Mouse (Mus musculus) forebrain, embryonic 11.5 days (tissue): ENCODE data around the gene Aebp2. TPM values are rescaled to one million over a fixed set of nuclear protein-coding genes. Genes with fewer than 3 reads are reported as not detected.

Source experiments
- ATAC-seq: fragments of 200-750 bp; cut with Nextera tagmentation; replicated peaks from 2 replicates; pipeline ENCODE4 v1.8.0; 2017; ENCODE audit warnings: moderate TSS enrichment; ENCODE audit not compliant: low FRiP score
- DNase-seq: peaks from one replicate; pipeline ENCODE4 v3.0.0-alpha.2; 2017; ENCODE audit warnings: low spot score
- H3K27ac ChIP-seq: fragments of 300-500 bp; sonication (generic); 2 replicates; pipeline ENCODE4 v1.5.1; 2014; ENCODE audit warnings: low read depth, low read length
- H3K27me3 ChIP-seq: fragments of 300-500 bp; sonication (generic); 2 replicates; pipeline ENCODE4 v1.6.1; 2014; ENCODE audit warnings: mild to moderate bottlenecking, low read length, mixed read lengths; ENCODE audit not compliant: control insufficient read depth, insufficient read depth
- H3K36me3 ChIP-seq: fragments of 300-500 bp; sonication (generic); 2 replicates; pipeline ENCODE4 v1.6.1; 2014; ENCODE audit warnings: mild to moderate bottlenecking, low read length, moderate library complexity, mixed read lengths; ENCODE audit not compliant: control insufficient read depth, insufficient read depth
- H3K4me1 ChIP-seq: fragments of 300-500 bp; sonication (generic); replicated peaks from 2 replicates; pipeline ENCODE4 v1.6.1; 2014; ENCODE audit warnings: low read length, mixed read lengths; ENCODE audit not compliant: control insufficient read depth, insufficient read depth
- H3K4me2 ChIP-seq: fragments of 300-500 bp; sonication (generic); 2 replicates; pipeline ENCODE4 v1.6.1; 2014; ENCODE audit warnings: low read depth, mild to moderate bottlenecking, low read length, moderate library complexity, mixed read lengths; ENCODE audit not compliant: severe bottlenecking
- H3K4me3 ChIP-seq: fragments of 300-500 bp; sonication (generic); 2 replicates; pipeline ENCODE4 v1.5.1; 2014; ENCODE audit warnings: low read depth, low read length
- H3K9ac ChIP-seq: fragments of 300-500 bp; sonication (generic); 2 replicates; pipeline ENCODE4 v1.6.1; 2014; ENCODE audit warnings: low read length
- H3K9me3 ChIP-seq: fragments of 300-500 bp; sonication (generic); 2 replicates; pipeline ENCODE4 v1.6.1; 2016; ENCODE audit warnings: low read length, mixed read lengths; ENCODE audit not compliant: control insufficient read depth
- WGBS: fragments of 180-500 bp; shearing (Covaris S2); extraction: QIAGEN DNeasy Blood & Tissue Kit; methylation state at CpG from one replicate; pipeline ENCODE4 v1.1.7; 2014; 5-methylcytosine and 5-hydroxymethylcytosine counted together
- polyA plus RNA-seq: library from polyadenylated mRNA; unstranded; fragments of >200 nt; fragmentation: Nextera tagmentation; extraction: Ambion mirVana; gene quantifications from 2 replicates; pipeline ENCODE4 v1.2.1, GENCODE M21; 2014

Aebp2 gene
- polyA plus RNA-seq, 1 experiment from 2014 or later = 15.1 TPM

DNA sequence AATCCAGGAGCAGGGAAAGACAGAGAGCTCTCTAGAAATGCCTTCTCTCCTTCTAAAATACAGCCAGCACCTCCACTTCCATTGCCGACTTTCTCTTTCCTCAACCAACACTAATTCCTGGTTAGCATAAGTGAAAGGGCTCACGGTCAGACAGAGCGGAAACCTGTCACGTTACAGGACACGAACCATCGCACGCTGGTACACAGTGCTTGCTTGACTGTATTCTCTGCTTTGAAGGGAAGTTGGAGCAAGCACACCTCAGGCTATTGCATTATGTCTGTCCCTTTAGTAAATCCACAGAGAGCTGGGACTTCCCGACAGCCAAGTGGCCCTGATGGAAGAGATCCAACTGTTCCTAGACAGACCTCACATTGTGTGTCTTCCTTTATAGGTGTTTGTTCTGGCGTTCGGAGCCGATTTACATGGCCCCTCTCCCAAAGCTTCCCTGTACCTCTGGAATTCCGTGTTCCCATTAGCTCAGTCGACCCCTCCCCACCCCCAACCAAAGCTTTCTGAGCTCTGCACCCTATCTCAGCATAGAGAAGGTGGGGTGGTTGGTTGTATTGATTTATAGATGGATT lies 10.5 kb upstream of the Aebp2 start:
- H3K4me1 ChIP-seq = no peaks in the 10 kb centered on the region
- H3K9me3 ChIP-seq = no peaks in the 10 kb centered on the region
- no peaks in the 10 kb centered on the region for H3K36me3 ChIP-seq
- no peak overlapping the region for H3K9ac ChIP-seq
- ATAC-seq (no peak), DNase-seq (no peak)
- no peaks in the 10 kb centered on the region for H3K27me3 ChIP-seq
- no peak overlapping the region for H3K4me3 ChIP-seq
- no peak overlapping the region for H3K4me2 ChIP-seq
- 86% methylated on average over 13 of the region's 13 CpGs for WGBS
- H3K27ac ChIP-seq = no peak overlapping the region

DNA sequence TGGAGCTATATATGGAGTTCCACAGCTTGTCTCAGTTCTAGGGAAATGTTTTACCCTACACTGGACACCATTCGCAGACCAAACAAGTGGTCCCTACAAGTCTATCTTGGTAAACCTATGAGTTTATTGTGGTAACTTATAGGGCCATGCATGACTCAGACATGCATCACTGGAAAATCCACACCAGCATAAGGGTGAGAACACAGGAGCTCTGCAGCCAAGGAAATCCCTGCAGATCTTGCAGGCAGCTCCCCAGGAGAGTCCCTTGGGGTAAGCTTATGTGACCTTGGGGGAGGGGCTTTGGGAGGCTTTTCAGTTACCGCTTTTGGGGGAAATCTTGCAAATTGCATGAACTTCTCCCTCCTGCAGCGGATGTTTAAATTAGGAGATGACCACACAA lies 8.6 kb upstream of the Aebp2 start:
- DNase-seq (no peak), ATAC-seq (no peak)
- Histone ChIP-seq H3K4me2 (no peak overlapping the region), H3K9me3 (no peaks in the 10 kb centered on the region), H3K4me1 (no peaks in the 10 kb centered on the region), H3K27me3 (no peaks in the 10 kb centered on the region), H3K4me3 (no peak overlapping the region), H3K9ac (no peak overlapping the region), H3K27ac (no peak overlapping the region), H3K36me3 (no peaks in the 10 kb centered on the region)
- 81% methylated on average over 3 of the region's 3 CpGs for WGBS

DNA sequence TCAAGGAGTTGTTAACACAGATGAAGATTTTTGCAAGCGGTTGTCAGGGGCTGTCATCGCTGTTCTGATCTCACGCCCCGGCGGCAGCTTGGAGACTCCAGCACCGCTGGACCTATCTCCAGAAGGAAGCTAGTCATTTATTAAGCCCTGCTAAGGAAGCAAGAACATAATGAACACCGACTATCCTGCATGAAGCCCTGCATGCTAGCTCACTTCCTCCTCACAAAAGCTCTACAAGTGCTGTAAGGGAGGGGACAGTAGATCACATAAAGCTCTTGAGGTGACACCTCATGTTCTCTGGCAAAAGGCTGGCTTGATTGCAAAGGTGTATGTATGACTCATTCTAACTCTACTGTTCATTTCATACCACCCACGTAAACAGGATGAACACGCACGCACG lies 7.8 kb upstream of the Aebp2 start:
- ATAC-seq = no peak
- Histone ChIP-seq H3K9ac (no peak overlapping the region), H3K27ac (no peak overlapping the region), H3K4me1 (no peaks in the 10 kb centered on the region), H3K4me3 (no peak overlapping the region), H3K27me3 (no peaks in the 10 kb centered on the region), H3K4me2 (no peak overlapping the region), H3K9me3 (no peaks in the 10 kb centered on the region), H3K36me3 (no peaks in the 10 kb centered on the region)
- 96% methylated on average over 11 of the region's 11 CpGs for WGBS
- DNase-seq = no peak

DNA sequence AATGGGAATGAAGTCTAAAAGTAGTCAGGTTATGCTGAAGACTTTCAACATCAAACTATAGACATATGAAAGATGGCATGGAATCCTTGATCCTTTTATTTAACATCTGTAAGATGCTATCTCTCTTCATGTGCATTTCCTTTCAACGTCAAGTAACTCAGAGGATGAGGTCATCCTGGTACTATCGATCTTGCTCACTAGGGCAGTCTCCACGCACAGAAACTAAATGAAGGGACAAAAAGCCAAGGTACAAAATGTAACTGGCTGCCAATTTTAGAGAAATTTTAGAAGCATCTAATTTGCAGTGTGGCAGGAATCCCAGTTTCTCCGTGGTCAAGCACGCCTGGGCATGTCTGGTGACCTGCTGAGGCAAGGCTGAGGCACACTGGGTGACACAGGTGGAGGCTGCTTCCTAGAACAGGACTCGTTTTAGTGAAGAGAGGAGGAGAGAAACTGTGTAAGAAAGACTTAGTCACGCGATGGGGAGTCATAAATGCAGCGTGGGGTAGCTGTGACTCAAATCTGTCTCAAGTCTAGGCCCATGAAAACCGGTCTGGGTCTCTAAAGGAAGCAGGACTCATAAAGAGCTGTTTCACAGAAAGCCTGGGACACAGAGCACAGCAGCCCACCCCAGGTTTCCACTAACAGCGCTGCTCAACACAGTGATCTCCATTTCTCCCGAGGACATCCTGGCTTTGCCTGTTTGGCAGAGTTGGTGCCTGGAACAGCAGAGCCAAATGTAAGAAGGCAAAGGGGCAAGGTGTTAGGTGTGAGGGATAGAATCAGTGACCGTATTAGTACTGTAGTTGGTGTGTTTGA lies 1.7 kb upstream of the Aebp2 start:
- 70% methylated on average over 13 of the region's 13 CpGs for WGBS
- Histone ChIP-seq H3K9ac (no peak overlapping the region), H3K27ac (no peak overlapping the region), H3K4me1 (peaks cover 3% of the 10 kb centered on the region), H3K4me3 (no peak overlapping the region), H3K36me3 (no peaks in the 10 kb centered on the region), H3K9me3 (no peaks in the 10 kb centered on the region), H3K4me2 (no peak overlapping the region), H3K27me3 (no peaks in the 10 kb centered on the region; the same call in 1 of the 2 replicates)
- no peak for ATAC-seq
- DNase-seq = no peak

DNA sequence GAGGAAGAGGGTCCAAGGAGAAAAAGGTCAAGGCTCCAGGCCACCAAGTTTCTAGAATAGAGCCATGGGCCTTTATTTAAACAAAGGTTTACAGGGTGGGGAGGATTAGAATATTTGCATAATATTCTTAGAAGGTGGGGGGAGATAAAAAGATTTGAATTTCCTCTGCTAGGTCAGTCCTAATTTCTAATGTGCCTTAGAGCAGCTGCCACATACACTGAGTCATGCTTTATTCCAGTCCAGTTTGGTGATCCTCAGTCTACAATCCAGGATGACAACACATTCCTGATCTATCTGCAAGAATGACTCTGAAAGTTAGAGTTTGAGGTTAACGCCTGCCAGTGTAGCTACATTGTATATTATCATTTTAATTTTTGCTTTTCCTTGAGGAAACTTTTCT lies 841 bp upstream of the Aebp2 start:
- Histone ChIP-seq H3K4me3 (no peak overlapping the region), H3K4me2 (no peak overlapping the region), H3K27ac (no peak overlapping the region), H3K9me3 (no peaks in the 10 kb centered on the region), H3K4me1 (peaks cover 12% of the 10 kb centered on the region), H3K27me3 (no peaks in the 10 kb centered on the region; the same call in 1 of the 2 replicates), H3K9ac (no peak overlapping the region), H3K36me3 (no peaks in the 10 kb centered on the region)
- ATAC-seq = no peak
- WGBS = 93% methylated on average over 1 of the region's 1 CpGs
- no peak for DNase-seq

DNA sequence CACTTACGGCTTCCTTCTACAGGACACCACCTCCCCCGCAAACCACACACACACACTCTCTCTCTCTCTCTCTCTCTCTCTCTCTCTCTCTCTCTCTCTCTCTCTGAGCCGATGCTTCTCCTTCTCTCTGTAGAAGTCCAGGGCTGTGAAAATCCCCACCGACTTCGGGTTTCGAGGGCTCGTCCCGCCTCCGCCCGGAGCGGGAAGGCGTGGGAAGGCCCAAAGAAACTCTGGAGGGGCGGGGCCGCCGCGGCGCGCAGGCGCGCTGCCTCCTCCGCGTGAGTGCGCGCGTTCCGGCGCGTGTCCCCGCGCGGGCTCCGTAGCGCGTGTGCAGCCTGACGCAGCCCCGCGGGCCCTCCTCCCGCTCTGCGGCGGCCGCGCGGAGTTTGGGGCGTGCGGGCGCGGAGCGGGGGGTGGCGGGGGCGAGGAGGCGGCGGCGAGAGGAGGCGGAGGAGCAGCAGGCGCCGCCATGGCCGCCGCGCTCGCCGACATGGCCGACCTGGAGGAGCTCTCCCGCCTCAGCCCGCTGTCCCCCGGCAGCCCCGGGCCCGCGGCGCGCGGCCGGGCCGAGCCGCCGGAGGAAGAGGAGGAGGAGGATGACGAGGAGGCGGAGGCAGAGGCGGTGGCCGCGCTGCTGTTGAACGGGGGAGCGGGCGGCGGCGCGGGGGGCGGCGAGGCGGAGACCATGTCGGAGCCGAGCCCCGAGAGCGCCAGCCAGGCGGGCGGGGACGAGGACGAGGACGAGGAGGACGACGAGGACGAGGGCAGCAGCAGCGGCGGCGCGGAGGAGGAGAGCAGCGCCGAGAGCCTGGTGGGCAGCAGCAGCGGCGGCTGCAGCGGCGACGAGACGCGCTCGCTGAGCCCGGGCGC lies 998 bp downstream of the Aebp2 start:
- H3K27me3 ChIP-seq = no peaks in the 10 kb centered on the region; the same call in 1 of the 2 replicates
- no peaks in the 10 kb centered on the region for H3K36me3 ChIP-seq
- H3K4me3 ChIP-seq = peak overlapping the region; percentile 98
- WGBS = under 1% methylated on average over 85 of the region's 117 CpGs
- H3K4me1 ChIP-seq = peaks cover 14% of the 10 kb centered on the region
- peak; percentile 95 for DNase-seq
- H3K27ac ChIP-seq = peak overlapping the region; percentile 89
- ATAC-seq = peak; percentile 91
- peak overlapping the region; percentile 96 for H3K9ac ChIP-seq
- peak overlapping the region; percentile 50 for H3K4me2 ChIP-seq
- no peaks in the 10 kb centered on the region for H3K9me3 ChIP-seq

DNA sequence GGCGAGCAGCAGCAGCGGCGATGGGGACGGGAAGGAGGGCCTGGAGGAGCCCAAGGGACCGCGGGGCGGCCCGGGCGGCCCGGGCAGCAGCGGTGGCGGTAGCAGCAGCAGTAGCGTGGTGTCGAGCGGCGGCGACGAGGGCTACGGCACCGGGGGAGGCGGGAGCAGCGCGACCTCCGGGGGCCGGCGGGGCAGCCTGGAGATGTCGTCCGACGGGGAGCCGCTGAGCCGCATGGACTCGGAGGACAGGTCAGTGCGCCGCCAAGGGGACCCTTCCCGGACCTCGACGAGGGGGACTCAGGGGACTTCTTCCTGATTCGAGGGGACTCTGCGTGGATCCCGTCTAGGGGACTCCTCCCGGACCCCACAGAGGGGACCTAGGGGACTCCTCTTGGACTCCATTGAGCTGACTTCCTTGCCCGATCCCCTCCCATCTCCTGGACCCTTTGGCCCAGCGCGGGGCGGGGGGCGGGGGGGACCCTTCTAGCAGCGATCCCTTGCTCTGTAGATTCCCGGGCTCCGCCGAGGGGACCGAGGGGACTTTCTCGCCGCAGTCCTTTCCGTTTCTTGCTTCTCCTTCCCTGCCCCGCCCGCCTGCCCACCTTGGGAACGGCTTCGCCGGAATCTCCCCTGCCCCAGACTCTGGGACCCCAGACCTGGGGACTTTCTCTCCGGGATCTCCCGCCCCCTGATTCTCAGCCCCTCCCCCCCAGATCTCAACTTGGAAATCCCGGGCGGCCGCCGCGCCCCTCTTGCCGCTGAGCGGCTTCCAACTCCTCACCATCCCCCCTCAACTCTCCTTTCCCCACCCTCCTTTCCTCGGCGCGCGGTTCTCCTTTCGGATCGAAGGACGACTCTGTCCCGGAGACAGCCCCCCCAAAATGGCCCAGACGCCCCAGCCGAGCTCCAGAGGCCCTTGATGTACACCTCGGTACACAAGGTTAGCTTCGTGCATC lies 1.9 kb downstream of the Aebp2 start:
- Histone ChIP-seq H3K27me3 (no peaks in the 10 kb centered on the region; the same call in 1 of the 2 replicates), H3K27ac (peak overlapping the region; percentile 89), H3K4me3 (peak overlapping the region; percentile 98), H3K9ac (peak overlapping the region; percentile 96), H3K9me3 (no peaks in the 10 kb centered on the region), H3K4me2 (peak overlapping the region; percentile 46), H3K4me1 (peaks cover 17% of the 10 kb centered on the region), H3K36me3 (no peaks in the 10 kb centered on the region)
- peak; percentile 32 for ATAC-seq
- WGBS = under 1% methylated on average over 64 of the region's 80 CpGs
- peak; percentile 77 for DNase-seq
